Mouse (Mus musculus): ENCODE data around the gene Fam71e2. TPM values are rescaled to one million over a fixed set of nuclear protein-coding genes. Genes with fewer than 3 reads are reported as not detected.
A peak's percentile ranks its signal among the peaks of the same experiment; 100 is the strongest.

Gene Fam71e2
- total and polyA plus RNA-seq, 3 experiments, result 0.05 TPM; not detected in 2

DNA sequence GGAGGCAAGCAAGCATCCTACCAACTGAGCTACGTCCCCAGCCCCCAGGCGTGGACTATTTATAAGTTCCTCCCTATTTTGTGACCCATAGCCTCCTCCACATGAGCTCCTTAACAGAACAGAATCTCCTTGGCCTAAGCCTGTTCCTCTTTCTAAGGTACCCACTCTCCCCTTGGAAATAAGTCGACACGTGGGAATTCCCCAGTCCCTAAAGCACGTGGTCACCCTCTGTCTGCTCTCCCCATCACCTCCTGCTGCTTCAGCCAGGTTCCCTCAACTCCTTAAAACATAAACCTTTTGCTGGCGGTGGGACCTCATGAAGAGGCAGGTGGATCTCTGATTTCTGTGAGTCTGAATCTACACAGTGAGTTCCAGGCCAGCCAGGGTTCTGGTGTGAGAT is 54.1 kb downstream of the Fam71e2 start:
- no peak for DNase-seq (ENCODE audit: low spot score)
- ATAC-seq (ENCODE audit: extremely low read depth, insufficient number of reproducible peaks, low FRiP score, poor library complexity, severe bottlenecking), result no peak
- H3K9me3 ChIP-seq (replicated peaks), result no peaks in the 10 kb centered on the region
- no peak overlapping the region for H3K4me3 ChIP-seq (ENCODE audit: low read depth, low read length)
- TF ChIP-seq GATA1 (IDR thresholded peaks at IDR 0.05; ENCODE audit: borderline replicate concordance, low read length), result no peak
- TF ChIP-seq TAL1 (conservative IDR thresholded peaks at IDR 0.05; ENCODE audit: low read depth, low read length), result no peak
- TF ChIP-seq GATA2 (IDR thresholded peaks at IDR 0.05; ENCODE audit: borderline replicate concordance, low read depth, low read length), result no peak
- TF ChIP-seq CTCF (IDR thresholded peaks at IDR 0.05; ENCODE audit: low read depth, low read length), result no peak
- no peak for TF ChIP-seq POLR2AphosphoS5 (IDR thresholded peaks at IDR 0.05; ENCODE audit: insufficient replicate concordance, low read depth, low read length)
- no peaks in the 10 kb centered on the region for H3K36me3 ChIP-seq (replicated peaks)
- no peaks in the 10 kb centered on the region; the same call in 1 of the 2 replicates for H3K4me1 ChIP-seq (ENCODE audit: insufficient read depth, low read depth, low read length)
- peaks cover 19% of the 10 kb centered on the region for H3K27me3 ChIP-seq (ENCODE audit: insufficient read depth, low read length)

DNA sequence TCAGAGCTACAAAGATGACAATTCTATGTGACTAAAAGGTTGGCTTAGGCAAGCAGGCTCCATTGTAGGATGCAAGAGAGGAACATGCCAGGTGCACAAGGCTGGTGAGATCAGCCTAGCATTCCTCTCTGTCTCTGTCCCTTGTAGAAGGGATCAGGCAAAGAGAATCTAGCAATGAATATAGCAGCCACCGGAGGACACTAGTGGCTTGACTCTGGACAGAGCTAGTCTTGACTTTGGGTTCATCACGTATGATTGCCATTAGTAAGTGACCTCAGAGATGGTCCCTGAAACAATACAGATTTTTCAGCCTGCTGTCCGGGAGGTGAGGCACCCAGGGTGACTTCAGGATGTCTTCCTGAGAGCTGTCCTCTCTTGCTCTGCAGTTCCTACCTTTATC is 58.5 kb downstream of the Fam71e2 start:
- H3K36me3 ChIP-seq (replicated peaks), result no peaks in the 10 kb centered on the region
- H3K4me3 ChIP-seq (ENCODE audit: low read depth, low read length), result no peak overlapping the region
- TF ChIP-seq TAL1 (conservative IDR thresholded peaks at IDR 0.05; ENCODE audit: low read depth, low read length), result no peak
- TF ChIP-seq POLR2AphosphoS5 (IDR thresholded peaks at IDR 0.05; ENCODE audit: insufficient replicate concordance, low read depth, low read length), result no peak
- TF ChIP-seq GATA1 (IDR thresholded peaks at IDR 0.05; ENCODE audit: borderline replicate concordance, low read length), result no peak
- TF ChIP-seq GATA2 (IDR thresholded peaks at IDR 0.05; ENCODE audit: borderline replicate concordance, low read depth, low read length), result no peak
- TF ChIP-seq CTCF (IDR thresholded peaks at IDR 0.05; ENCODE audit: low read depth, low read length), result no peak

DNA sequence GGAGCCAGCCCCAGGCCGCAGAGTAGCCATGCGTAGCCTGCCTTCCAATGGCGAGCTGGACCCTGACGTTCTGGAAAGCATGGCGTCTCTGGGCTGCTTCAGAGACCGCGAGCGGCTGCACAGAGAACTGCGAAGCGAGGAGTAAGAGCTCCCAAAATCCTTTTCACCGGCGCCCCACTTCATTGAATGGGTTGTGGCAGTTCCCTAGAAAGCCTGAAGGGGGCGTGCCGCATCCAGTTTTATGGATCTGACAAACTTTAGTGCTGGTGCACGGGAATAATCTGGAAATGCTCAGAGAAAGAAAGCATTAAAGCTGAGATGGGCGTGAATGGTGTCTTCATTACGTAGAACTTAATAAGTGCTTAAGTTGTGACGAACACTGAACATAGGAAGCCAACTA is 66.0 kb downstream of the Fam71e2 start:
- ATAC-seq (ENCODE audit: extremely low read depth, insufficient number of reproducible peaks, low FRiP score, poor library complexity, severe bottlenecking) (no peak), DNase-seq (ENCODE audit: low spot score) (no peak)
- Histone ChIP-seq H3K36me3 (replicated peaks) (no peaks in the 10 kb centered on the region), H3K4me1 (ENCODE audit: insufficient read depth, low read depth, low read length) (no peaks in the 10 kb centered on the region), H3K9me3 (replicated peaks) (no peaks in the 10 kb centered on the region), H3K27me3 (ENCODE audit: insufficient read depth, low read length) (peaks cover 46% of the 10 kb centered on the region), H3K4me3 (ENCODE audit: low read depth, low read length) (no peak overlapping the region)
- no peak for TF ChIP-seq GATA1 (IDR thresholded peaks at IDR 0.05; ENCODE audit: borderline replicate concordance, low read length)
- TF ChIP-seq CTCF (IDR thresholded peaks at IDR 0.05; ENCODE audit: low read depth, low read length), result 0 out of 2 replicates have a peak, but pooled peaks have one; percentile 19

More for the DNA sequence above, 58.5 kb downstream of the Fam71e2 start:
- Histone ChIP-seq H3K27me3 (ENCODE audit: insufficient read depth, low read length) (peaks cover 29% of the 10 kb centered on the region), H3K4me1 (ENCODE audit: insufficient read depth, low read depth, low read length) (no peaks in the 10 kb centered on the region), H3K9me3 (replicated peaks) (no peaks in the 10 kb centered on the region)
- DNase-seq (ENCODE audit: low spot score) (no peak), ATAC-seq (ENCODE audit: extremely low read depth, insufficient number of reproducible peaks, low FRiP score, poor library complexity, severe bottlenecking) (no peak)

Other genes with a start within 250 kb of the Fam71e2 start
Only the 20 nearest of the 31 such genes appear.
- not detected in 2 replicates for gene Ptprh, start 167.3 kb downstream of the Fam71e2 start, total RNA-seq (2014; fragmentation: Nextera tagmentation)
- gene Ptprh, start 167.3 kb downstream of the Fam71e2 start, total RNA-seq (2017), result 0.05 and 0.06 TPM in 2 replicates
- gene Ptprh, start 167.3 kb downstream of the Fam71e2 start, polyA plus RNA-seq (2012), result not detected in 2 replicates
- 10.3 and 40.0 TPM in 2 replicates for gene Tmem86b, start 139.9 kb downstream of the Fam71e2 start, total RNA-seq (2014; fragmentation: Nextera tagmentation)
- gene Tmem86b, start 139.9 kb downstream of the Fam71e2 start, total RNA-seq (2017), result 9.3 and 10.4 TPM in 2 replicates
- 3.8 and 4.8 TPM in 2 replicates for gene Tmem86b, start 139.9 kb downstream of the Fam71e2 start, polyA plus RNA-seq (2012)
- gene Ppp6r1, start 112.3 kb downstream of the Fam71e2 start, total RNA-seq (2014; fragmentation: Nextera tagmentation), result 97.4 and 108 TPM in 2 replicates
- 90.5 and 90.7 TPM in 2 replicates for gene Ppp6r1, start 112.3 kb downstream of the Fam71e2 start, total RNA-seq (2017)
- gene Ppp6r1, start 112.3 kb downstream of the Fam71e2 start, polyA plus RNA-seq (2012), result 208 and 223 TPM in 2 replicates
- gene Hspbp1, start 86.2 kb downstream of the Fam71e2 start, total RNA-seq (2014; fragmentation: Nextera tagmentation), result 55.3 and 67.8 TPM in 2 replicates
- 26.5 and 30.6 TPM in 2 replicates for gene Hspbp1, start 86.2 kb downstream of the Fam71e2 start, total RNA-seq (2017)
- gene Hspbp1, start 86.2 kb downstream of the Fam71e2 start, polyA plus RNA-seq (2012), result 124 and 152 TPM in 2 replicates
- not detected in 2 replicates for gene Brsk1, start 80.7 kb downstream of the Fam71e2 start, total RNA-seq (2014; fragmentation: Nextera tagmentation)
- gene Brsk1, start 80.7 kb downstream of the Fam71e2 start, total RNA-seq (2017), result 0.44 TPM in 1 of 2 replicates, not detected in the other
- not detected in 2 replicates for gene Brsk1, start 80.7 kb downstream of the Fam71e2 start, polyA plus RNA-seq (2012)
- gene Tmem150b, start 46.1 kb downstream of the Fam71e2 start, total RNA-seq (2014; fragmentation: Nextera tagmentation), result 1.1 and 1.7 TPM in 2 replicates
- gene Tmem150b, start 46.1 kb downstream of the Fam71e2 start, total RNA-seq (2017), result 1.2 and 1.7 TPM in 2 replicates
- gene Tmem150b, start 46.1 kb downstream of the Fam71e2 start, polyA plus RNA-seq (2012), result 0.11 and 0.21 TPM in 2 replicates
- 79.7 and 108 TPM in 2 replicates for gene Kmt5c, start 31.2 kb downstream of the Fam71e2 start, total RNA-seq (2014; fragmentation: Nextera tagmentation)
- 34.8 and 39.0 TPM in 2 replicates for gene Kmt5c, start 31.2 kb downstream of the Fam71e2 start, total RNA-seq (2017)
- gene Kmt5c, start 31.2 kb downstream of the Fam71e2 start, polyA plus RNA-seq (2012), result 232 and 325 TPM in 2 replicates
- gene Cox6b2, start 18.2 kb downstream of the Fam71e2 start, total RNA-seq (2014; fragmentation: Nextera tagmentation), result 4.2 and 5.3 TPM in 2 replicates
- gene Cox6b2, start 18.2 kb downstream of the Fam71e2 start, total RNA-seq (2017), result 1.0 and 2.0 TPM in 2 replicates
- 7.8 and 8.0 TPM in 2 replicates for gene Cox6b2, start 18.2 kb downstream of the Fam71e2 start, polyA plus RNA-seq (2012)
- gene Il11, start 11.6 kb upstream of the Fam71e2 start, total RNA-seq (2014; fragmentation: Nextera tagmentation), result not detected in 2 replicates
- not detected in 2 replicates for gene Il11, start 11.6 kb upstream of the Fam71e2 start, total RNA-seq (2017)
- 0.13 and 0.15 TPM in 2 replicates for gene Il11, start 11.6 kb upstream of the Fam71e2 start, polyA plus RNA-seq (2012)
- not detected in 2 replicates for gene Tmem190, start 11.6 kb upstream of the Fam71e2 start, total RNA-seq (2014; fragmentation: Nextera tagmentation)
- gene Tmem190, start 11.6 kb upstream of the Fam71e2 start, total RNA-seq (2017), result 0.41 TPM in 1 of 2 replicates, not detected in the other
- gene Tmem190, start 11.6 kb upstream of the Fam71e2 start, polyA plus RNA-seq (2012), result not detected in 2 replicates
- gene Tmem238, start 18.4 kb upstream of the Fam71e2 start, total RNA-seq (2014; fragmentation: Nextera tagmentation), result 1.7 and 4.7 TPM in 2 replicates
- gene Tmem238, start 18.4 kb upstream of the Fam71e2 start, total RNA-seq (2017), result 6.8 and 12.1 TPM in 2 replicates
- gene Tmem238, start 18.4 kb upstream of the Fam71e2 start, polyA plus RNA-seq (2012), result 40.6 and 61.2 TPM in 2 replicates
- 1,543 and 2,339 TPM in 2 replicates for gene Rpl28, start 21.6 kb upstream of the Fam71e2 start, total RNA-seq (2014; fragmentation: Nextera tagmentation)
- 548 and 573 TPM in 2 replicates for gene Rpl28, start 21.6 kb upstream of the Fam71e2 start, total RNA-seq (2017)
- 5,642 and 5,886 TPM in 2 replicates for gene Rpl28, start 21.6 kb upstream of the Fam71e2 start, polyA plus RNA-seq (2012)
- gene Ube2s, start 41.3 kb upstream of the Fam71e2 start, total RNA-seq (2014; fragmentation: Nextera tagmentation), result 538 and 670 TPM in 2 replicates
- gene Ube2s, start 41.3 kb upstream of the Fam71e2 start, total RNA-seq (2017), result 171 and 195 TPM in 2 replicates
- 210 and 243 TPM in 2 replicates for gene Ube2s, start 41.3 kb upstream of the Fam71e2 start, polyA plus RNA-seq (2012)
- gene Shisa7, start 73.4 kb upstream of the Fam71e2 start, total RNA-seq (2014; fragmentation: Nextera tagmentation), result not detected in 2 replicates
- 0.06 and 0.22 TPM in 2 replicates for gene Shisa7, start 73.4 kb upstream of the Fam71e2 start, total RNA-seq (2017)
- gene Shisa7, start 73.4 kb upstream of the Fam71e2 start, polyA plus RNA-seq (2012), result not detected in 2 replicates
- 7.6 and 9.1 TPM in 2 replicates for gene Isoc2b, start 99.0 kb upstream of the Fam71e2 start, total RNA-seq (2014; fragmentation: Nextera tagmentation)
- 34.4 and 40.1 TPM in 2 replicates for gene Isoc2b, start 99.0 kb upstream of the Fam71e2 start, total RNA-seq (2017)
- 5.3 and 8.1 TPM in 2 replicates for gene Isoc2b, start 99.0 kb upstream of the Fam71e2 start, polyA plus RNA-seq (2012)
- gene Isoc2a, start 105.9 kb upstream of the Fam71e2 start, total RNA-seq (2014; fragmentation: Nextera tagmentation), result 1.9 and 3.4 TPM in 2 replicates
- 7.5 and 10.4 TPM in 2 replicates for gene Isoc2a, start 105.9 kb upstream of the Fam71e2 start, total RNA-seq (2017)
- 6.3 and 16.2 TPM in 2 replicates for gene Isoc2a, start 105.9 kb upstream of the Fam71e2 start, polyA plus RNA-seq (2012)
- gene Gm36210, start 135.2 kb upstream of the Fam71e2 start, total RNA-seq (2014; fragmentation: Nextera tagmentation), result not detected in 2 replicates
- not detected in 2 replicates for gene Gm36210, start 135.2 kb upstream of the Fam71e2 start, total RNA-seq (2017)
- not detected in 2 replicates for gene Gm36210, start 135.2 kb upstream of the Fam71e2 start, polyA plus RNA-seq (2012)
- gene Zfp628, start 143.9 kb upstream of the Fam71e2 start, total RNA-seq (2014; fragmentation: Nextera tagmentation), result 13.9 and 15.2 TPM in 2 replicates
- 1.6 and 1.8 TPM in 2 replicates for gene Zfp628, start 143.9 kb upstream of the Fam71e2 start, total RNA-seq (2017)
- gene Zfp628, start 143.9 kb upstream of the Fam71e2 start, polyA plus RNA-seq (2012), result 35.7 and 39.5 TPM in 2 replicates
- 2.0 and 3.6 TPM in 2 replicates for gene Nat14, start 150.7 kb upstream of the Fam71e2 start, total RNA-seq (2014; fragmentation: Nextera tagmentation)
- 0.41 and 1.1 TPM in 2 replicates for gene Nat14, start 150.7 kb upstream of the Fam71e2 start, total RNA-seq (2017)
- 0.85 and 1.2 TPM in 2 replicates for gene Nat14, start 150.7 kb upstream of the Fam71e2 start, polyA plus RNA-seq (2012)
- gene Ssc5d, start 154.5 kb upstream of the Fam71e2 start, total RNA-seq (2014; fragmentation: Nextera tagmentation), result 0.15 TPM in 1 of 2 replicates, not detected in the other
- gene Ssc5d, start 154.5 kb upstream of the Fam71e2 start, total RNA-seq (2017), result 0.05 TPM in 1 of 2 replicates, not detected in the other
- gene Ssc5d, start 154.5 kb upstream of the Fam71e2 start, polyA plus RNA-seq (2012), result 0.02 and 0.08 TPM in 2 replicates